35 mouse cellular contexts compared by ENCODE assay signal in the genomic region with DNA sequence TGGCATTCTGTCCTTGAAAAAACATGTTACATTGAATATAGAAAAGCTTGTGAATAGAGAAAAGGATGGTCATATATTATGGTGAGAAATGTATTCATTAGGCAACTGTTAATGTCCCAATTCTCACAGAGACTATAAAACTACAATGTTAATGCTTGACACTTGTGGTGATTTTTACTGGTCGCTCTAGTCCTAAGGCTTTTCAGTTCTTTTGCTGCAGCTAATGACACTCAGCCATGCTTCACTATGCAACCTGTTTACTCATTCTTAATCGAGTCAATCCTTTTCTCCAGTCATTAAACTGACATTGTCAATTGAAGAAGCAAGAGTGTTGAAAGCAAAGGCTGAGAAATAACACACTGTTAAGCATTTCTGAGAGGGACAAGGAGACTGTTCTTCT.
"Had no signal": no experiment of that assay in that cellular context is flagged by ENCODE, and none has a peak within 500 bp of the region (broad histone marks: within the 10 kb centered on the region; RNA-seq: fewer than 3 reads in every experiment).

No protein-coding gene starts in this region.

- H3K4me1 ChIP-seq: heart, embryonic 10.5 days; heart, embryonic 12.5 days; heart, embryonic 13.5 days; heart, embryonic 15.5 days; hindbrain, embryonic 10.5 days; hindbrain, embryonic 12.5 days; hindbrain, embryonic 13.5 days; hindbrain, embryonic 15.5 days; intestine, embryonic 15.5 days; kidney, embryonic 15.5 days had no signal

- H3K27ac ChIP-seq: heart, adult 2 months; heart, embryonic 10.5 days; heart, embryonic 13.5 days; heart, embryonic 15.5 days; hindbrain, embryonic 10.5 days; hindbrain, embryonic 12.5 days; hindbrain, embryonic 13.5 days; hindbrain, embryonic 14.5 days; hindbrain, embryonic 15.5 days; hindbrain, postnatal 0 days; intestine, embryonic 15.5 days; kidney, embryonic 15.5 days; kidney, postnatal 0 days; layer of hippocampus, adult 2 months had no signal

- H3K9ac ChIP-seq: heart, embryonic 12.5 days; heart, embryonic 13.5 days; heart, embryonic 15.5 days; hindbrain, embryonic 12.5 days; hindbrain, embryonic 13.5 days; hindbrain, embryonic 14.5 days; hindbrain, embryonic 15.5 days; intestine, embryonic 15.5 days; kidney, embryonic 15.5 days had no signal

- DNase-seq: heart, adult 2 months; heart, postnatal 10 days; heart, postnatal 14 days; heart, postnatal 36 days; heart, postnatal 4 days; kidney, adult 11 months; kidney, adult 18-20 months; kidney, adult 2 months; kidney, adult 8-10 months; kidney, adult 9 months; kidney, postnatal 10 days; kidney, postnatal 14 days; kidney, postnatal 25 days; kidney, postnatal 36 days; kidney, postnatal 4 days; layer of hippocampus, adult 9-11 months had no signal

- ATAC-seq: hindbrain, embryonic 16.5 days; hindbrain, postnatal 0 days; inflammation-experienced regulatory T-cells, adult 6 months; intestine, embryonic 15.5 days; intestine, embryonic 16.5 days; intestine, postnatal 0 days had no signal

- H3K27me3 ChIP-seq: heart, embryonic 12.5 days; heart, embryonic 13.5 days; heart, embryonic 15.5 days; hindbrain, embryonic 12.5 days; hindbrain, embryonic 13.5 days; hindbrain, embryonic 15.5 days; intestine, embryonic 15.5 days; kidney, embryonic 15.5 days had no signal

- H3K36me3 ChIP-seq: heart, embryonic 10.5 days; heart, embryonic 12.5 days; heart, embryonic 13.5 days; heart, embryonic 15.5 days; hindbrain, embryonic 10.5 days; hindbrain, embryonic 12.5 days; hindbrain, embryonic 13.5 days; hindbrain, embryonic 15.5 days; intestine, embryonic 15.5 days; kidney, embryonic 15.5 days had no signal

- H3K9me3 ChIP-seq: heart, embryonic 10.5 days; heart, embryonic 12.5 days; heart, embryonic 13.5 days; heart, embryonic 15.5 days; hindbrain, embryonic 10.5 days; hindbrain, embryonic 12.5 days; hindbrain, embryonic 13.5 days; hindbrain, embryonic 15.5 days; intestine, embryonic 15.5 days; kidney, embryonic 15.5 days had no signal

- H3K4me3 ChIP-seq: heart, adult 2 months; heart, embryonic 10.5 days; heart, embryonic 12.5 days; heart, embryonic 13.5 days; heart, embryonic 15.5 days; hindbrain, embryonic 10.5 days; hindbrain, embryonic 12.5 days; hindbrain, embryonic 13.5 days; hindbrain, embryonic 15.5 days; intestine, embryonic 15.5 days; kidney, embryonic 15.5 days; layer of hippocampus, adult 2 months had no signal

- H3K4me2 ChIP-seq: heart, embryonic 11.5 days; heart, embryonic 12.5 days; heart, embryonic 13.5 days; heart, embryonic 15.5 days; hindbrain, embryonic 12.5 days; hindbrain, embryonic 13.5 days; hindbrain, embryonic 14.5 days; hindbrain, embryonic 15.5 days; intestine, embryonic 15.5 days; kidney, embryonic 15.5 days had no signal
